Mouse (Mus musculus) gastrocnemius, postnatal 14 days (tissue): ENCODE results near the gene Mslnl. TPM values are rescaled to one million over a fixed set of nuclear protein-coding genes. Genes with fewer than 3 reads are reported as not detected.
A peak's percentile ranks its signal among the peaks of the same experiment; 100 is the strongest.
"Not testable (repeated sequence)": the region's sequence is repeated elsewhere in the genome, so short reads cannot be mapped to it uniquely, and the experiment has no call there.

Experiments
- DNase-seq: peaks from one replicate; pipeline ENCODE4 v3.0.0; 2021; ENCODE audit warnings: mixed read lengths
- intact Hi-C: fragments of 180-260 bp; cut with DNase I; formaldehyde crosslinking; loops from one replicate; pipeline ENCODE4 v1.15.1; 2025; ENCODE audit warnings: low total_unique reads
- total RNA-seq, 2 experiments: library from RNA; stranded (reverse); gene quantifications; 2 replicates each; pipeline ENCODE4 v1.2.3; 2021

Gene Mslnl
- total RNA-seq, 2 experiments from 2014 or later: not detected

DNA sequence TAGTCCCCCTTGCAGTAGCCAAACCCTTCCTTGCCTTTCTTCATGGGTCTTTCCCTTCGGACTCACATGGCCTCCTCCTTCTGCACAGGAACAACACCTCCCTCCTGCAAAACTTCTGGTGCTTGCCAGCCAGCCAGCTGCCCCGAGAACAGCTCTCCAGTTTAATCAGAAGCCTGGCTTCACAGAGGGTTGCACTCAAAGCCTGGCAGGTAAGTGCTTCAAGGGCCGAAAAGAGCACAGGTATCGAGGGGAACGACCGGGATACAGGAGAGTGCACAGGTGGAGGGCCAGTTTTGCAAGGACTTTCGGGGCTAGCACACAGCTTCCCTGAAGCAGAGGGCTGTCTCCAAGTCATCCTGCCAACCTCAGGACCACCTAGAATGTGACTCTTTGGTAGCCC lies 3.0 kb downstream of the Mslnl start:
- intact Hi-C loops: no loop called here
- DNase-seq: no peak

DNA sequence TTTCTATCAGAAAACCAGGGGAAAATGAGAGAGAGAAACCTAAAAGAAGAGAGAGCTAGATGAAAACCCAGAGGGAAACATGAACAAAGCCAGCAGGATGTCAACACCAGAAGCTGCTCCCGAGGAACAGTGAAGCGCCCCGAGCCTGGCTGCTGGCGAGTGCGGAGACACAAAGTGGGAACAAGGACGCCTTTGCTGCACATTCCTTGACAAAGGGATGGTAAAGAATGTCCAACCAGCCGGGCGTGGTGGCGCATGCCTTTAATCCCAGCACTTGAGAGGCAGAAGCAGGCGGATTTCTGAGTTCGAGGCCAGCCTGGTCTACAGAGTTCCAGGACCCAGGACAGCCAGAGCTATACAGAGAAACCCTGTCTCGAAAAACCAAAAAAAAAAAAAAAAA lies 5.6 kb downstream of the Mslnl start:
- DNase-seq, intact Hi-C loops: not testable (repeated sequence)

DNA sequence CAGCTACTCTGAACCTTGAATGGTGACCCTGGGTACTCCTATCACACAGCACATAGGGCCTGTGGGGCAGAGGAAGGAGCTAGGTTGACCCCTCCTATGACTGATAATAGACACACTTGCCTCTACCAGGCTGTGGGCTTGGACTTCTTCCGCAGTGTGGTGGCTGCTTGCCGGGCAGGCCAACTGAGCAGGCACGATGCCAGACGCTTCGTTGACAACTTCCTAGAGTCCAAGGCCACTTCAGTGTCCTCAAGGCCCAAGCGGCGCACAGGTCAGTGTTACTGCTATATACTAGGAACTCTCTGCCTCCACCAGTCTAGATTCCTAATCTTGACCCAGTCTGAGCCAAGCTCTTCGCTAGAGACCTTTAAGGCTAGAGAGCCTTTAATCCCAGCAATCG lies 8.0 kb downstream of the Mslnl start:
- intact Hi-C loops: no loop called here
- DNase-seq: no peak

DNA sequence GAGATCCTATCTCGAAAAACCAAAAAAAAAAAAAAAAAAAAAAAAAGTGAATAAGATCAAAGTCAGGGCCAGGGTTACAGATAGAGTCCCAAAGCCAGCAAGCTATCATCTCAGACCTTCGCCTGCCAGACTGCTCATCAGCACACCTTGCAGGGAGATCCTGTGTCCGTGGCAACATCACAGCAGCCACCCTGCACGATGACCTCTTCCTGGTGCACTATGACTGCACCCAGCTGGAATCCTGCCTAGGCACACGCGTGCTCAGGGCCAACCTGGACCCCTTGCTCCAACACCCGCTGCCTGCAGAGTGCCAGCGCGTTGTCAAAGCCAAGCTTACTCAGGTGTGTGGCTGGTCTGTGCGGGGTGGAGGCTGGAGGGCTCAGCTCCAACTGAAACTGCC lies 8.5 kb downstream of the Mslnl start:
- intact Hi-C loops: no loop called here
- no peak for DNase-seq

DNA sequence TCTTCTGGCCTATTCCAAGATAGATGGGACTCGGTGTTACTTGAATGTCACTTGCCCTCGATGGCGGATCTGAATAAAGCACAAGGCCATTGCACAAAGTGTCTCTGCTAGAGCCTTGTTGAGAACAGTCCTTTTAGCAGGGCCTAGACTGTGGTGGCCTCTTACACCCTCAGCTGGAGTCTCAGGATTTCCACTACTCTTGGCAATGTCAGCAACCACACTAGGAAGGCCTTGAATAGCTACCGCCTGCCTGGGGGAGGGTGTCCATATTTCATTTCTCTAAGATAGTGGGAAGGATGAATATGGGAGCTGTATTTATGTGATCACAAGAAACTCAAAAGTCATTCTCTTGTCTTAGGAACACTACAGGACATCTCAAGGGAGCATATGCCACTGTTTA lies 12.4 kb downstream of the Mslnl start:
- no peak for DNase-seq
- intact Hi-C loops: no loop called here

DNA sequence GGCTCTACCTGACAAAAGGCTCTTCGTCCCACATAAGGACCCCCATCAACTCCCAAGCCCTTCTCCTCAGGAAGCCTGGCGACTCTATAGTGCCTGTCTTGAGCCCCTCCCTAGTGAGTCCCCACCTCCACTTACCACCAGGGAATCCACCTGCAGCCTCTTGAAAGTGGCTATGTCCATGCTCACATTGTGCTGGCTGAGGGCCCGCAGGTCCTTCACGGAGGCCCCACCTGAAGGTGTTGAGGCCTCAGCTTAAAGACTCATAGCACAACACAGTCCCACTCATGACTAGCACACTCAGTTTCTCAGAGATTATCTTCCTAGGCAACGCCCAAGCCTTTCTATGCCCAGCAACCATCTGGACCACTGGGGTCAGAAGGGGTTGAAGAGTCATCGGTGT lies 13.5 kb downstream of the Mslnl start:
- intact Hi-C loops: no loop called here

DNA sequence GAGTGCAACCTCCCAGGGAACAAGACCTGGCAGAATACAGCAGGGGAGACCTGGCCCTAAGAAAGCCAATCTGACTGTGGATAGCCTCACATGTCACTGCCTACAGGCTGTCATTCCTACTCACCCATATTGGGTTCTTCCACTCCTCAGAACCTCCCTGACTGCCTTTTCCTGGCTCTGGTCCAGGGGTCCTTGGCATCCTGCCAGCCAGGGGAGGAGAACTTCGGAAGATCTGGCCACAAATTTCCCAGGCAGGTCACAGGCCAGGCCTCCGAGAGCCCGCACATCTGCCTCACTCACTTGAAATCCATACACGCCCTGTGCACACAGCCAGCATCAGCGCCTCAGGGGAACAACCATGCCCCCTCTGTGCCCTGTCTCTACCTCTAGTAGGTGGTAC lies 15.6 kb downstream of the Mslnl start:
- DNase-seq: peak; percentile 56
- intact Hi-C loops: no loop called here

More for the DNA sequence above, 13.5 kb downstream of the Mslnl start:
- DNase-seq: no peak

DNA sequence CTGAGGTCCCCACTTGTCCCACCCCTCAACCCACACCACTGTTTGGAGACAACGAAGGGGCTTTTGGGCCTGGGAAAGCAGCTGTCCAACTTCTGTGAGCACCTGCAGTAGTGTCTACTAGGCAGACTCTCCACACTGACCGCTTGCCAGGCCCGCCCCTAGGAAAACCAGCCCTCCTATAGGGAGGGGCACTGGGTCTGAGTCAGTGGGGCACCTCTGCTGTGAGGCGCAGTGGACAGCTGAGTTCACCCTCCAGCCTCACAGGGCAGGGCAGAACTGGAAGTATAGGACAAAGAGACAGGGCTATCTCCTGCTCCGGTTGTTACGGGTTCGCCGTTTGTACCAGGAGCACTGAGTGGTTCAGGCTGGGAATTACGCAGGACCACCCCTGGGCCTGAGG lies 18.4 kb downstream of the Mslnl start, which contains the start of gene Msln:
Gene Msln (minus strand): TSS at position 138 of the 400 bp plus-strand sequence.
- intact Hi-C loops: no loop called here

DNA sequence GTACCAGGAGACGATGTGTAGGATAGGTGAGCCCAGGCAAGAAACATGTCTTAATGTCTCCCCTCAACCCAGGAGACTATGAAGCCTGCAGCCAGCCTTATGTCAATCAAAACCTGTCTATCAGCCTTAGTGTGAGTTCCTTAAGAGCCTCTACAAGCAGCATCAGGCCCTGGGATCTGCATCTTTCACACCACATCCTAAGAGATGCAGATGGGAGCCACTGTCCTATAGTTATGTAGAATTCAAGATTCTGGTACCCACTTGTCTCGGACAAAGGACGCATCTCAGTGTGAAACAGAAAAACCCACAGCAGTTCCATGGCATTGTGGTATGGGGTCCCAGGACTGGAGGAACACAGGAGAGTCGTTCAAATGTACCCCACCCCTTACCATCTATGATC lies 19.2 kb downstream of the Mslnl start:
- intact Hi-C loops: no loop called here
- DNase-seq: no peak

More for the DNA sequence above, 18.4 kb downstream of the Mslnl start, which contains the start of gene Msln:
- DNase-seq: no peak

DNA sequence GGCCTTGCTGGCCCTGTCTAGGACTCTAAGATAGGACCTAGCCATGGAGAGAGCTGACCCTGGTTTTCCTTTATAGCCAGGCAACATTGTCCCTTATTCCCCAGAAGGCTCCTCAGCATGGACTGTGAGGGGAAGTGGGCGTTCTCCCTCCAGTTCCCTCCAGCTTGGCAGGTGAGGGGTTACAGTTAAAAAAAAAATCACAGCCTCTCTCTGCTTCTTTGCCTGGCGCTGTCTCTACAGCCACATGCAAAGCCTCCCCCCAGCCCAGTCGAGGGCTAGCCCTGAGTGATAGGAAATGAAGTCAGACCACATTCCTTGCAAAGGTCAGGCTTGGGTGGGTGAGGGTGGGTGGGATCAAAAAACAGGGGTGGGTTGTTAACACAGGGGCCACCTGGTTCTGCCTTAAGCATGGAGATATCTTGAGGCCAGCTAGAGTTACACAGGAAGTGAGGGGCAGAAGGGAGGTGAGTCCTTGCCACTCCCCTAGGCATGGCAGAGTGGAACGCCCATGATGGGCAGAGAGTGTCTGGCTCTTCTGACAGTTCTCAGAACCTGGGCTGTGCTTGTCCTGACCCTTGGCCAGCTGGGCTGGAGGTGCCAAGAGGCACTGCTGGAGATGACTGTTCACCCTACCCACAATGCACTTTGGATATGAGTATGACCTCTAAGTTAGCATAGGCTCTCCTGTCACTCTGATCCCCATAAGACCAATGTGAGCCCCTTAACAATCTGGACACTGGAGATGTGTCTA lies 20.0 kb downstream of the Mslnl start:
- intact Hi-C loops: no loop called here

DNA sequence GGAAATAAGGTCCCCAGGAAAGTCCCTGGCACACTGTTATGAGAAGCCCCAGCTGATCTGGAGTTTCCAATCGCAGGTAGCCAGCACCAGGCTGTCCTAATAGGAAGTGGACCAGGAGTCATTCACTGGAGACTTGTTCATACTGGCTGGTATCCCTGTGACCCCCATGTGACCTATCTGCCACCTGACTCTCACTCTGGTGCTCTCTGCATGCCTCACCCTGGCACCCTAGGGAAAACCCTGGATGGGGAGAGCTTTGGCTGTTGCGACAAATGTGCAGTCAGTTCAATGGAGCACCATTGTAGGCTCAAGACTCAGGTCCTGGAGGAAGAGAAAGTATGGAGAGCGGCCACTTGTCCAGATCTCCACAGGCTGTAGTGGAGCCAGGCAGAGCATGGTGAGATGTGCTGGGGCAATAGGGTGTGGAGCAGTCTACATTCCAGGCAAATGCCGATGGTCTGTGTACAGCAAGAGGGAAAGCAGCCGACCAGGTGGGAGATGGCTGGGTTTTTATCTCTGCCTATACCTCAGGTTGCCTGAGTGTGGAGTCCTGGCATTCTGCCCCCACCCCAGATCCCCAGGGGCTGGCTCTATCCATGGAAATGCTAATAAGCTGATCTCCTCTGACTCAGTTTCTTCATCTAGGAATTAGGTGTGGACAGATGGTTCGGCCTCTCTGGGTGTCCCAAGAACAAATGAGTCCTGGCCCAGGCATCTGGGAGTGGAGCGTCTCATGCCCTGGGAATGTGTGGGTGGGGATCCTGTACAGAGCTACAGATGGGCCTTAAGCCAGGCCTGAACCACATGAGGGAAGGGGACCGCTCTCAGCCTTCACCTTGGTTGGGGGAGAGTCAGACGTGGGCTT lies 20.8 kb downstream of the Mslnl start:
- intact Hi-C loops: no loop called here
- DNase-seq: no peak

More for the DNA sequence above, 20.0 kb downstream of the Mslnl start:
- no peak for DNase-seq

DNA sequence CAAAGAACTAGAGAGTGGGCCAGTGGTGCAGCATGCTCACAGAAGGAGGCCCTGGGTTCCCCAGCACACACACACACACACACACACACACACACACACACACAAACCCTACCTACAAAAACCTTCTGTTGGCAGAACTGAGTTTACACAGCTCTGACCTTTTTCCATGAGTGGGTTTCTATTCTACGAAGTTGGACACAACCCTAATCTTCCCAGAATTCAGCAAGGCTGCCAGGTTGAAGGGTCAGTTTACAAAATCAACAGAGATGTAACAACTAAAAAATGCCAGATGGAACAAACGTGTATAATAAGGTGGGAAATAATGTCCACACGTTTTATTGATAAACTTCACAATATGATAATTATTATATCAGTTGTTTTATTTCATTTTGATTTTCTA lies 21.8 kb downstream of the Mslnl start:
- intact Hi-C loops: no loop called here
- no peak for DNase-seq

DNA sequence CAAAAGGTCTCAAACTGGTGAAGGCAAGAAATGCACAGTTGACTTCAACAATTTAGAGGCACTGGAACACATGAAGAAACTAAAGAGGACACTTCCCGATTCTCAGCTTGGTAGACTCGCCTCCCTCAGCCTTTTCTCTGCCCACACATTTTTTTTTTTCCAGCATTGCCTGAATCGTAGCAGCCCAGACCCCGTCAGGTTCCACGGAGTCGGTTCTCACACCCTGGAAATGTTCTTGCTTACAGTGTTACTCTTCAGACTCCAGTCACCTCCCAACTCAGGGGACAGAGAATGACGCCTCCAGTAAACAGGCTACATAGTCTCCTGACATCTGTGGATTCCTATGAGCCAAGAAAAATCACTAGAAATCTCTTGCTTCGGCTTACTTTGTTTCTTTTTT lies 24.3 kb downstream of the Mslnl start:
- intact Hi-C loops: no loop called here
- DNase-seq: no peak

DNA sequence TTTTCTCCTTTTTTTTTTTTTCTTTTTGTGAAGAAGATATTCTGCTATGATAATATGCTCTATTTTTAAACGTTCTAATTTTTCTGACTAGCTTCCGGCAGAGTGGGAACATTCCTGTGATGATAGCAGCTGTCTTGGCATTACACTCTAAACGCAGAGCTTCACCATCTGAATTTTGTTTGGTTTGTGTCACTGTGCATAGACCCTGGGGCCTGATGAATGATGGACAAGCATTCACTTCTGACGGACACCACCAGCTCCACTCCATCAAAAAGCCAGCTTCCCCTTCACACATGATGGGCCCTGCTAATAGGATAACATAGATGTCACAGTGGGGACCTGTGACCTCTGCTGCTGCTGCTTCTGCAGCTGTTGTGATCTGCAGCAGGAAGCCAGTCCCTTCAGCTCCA lies 25.7 kb downstream of the Mslnl start:
- DNase-seq: no peak
- intact Hi-C loops: no loop called here

DNA sequence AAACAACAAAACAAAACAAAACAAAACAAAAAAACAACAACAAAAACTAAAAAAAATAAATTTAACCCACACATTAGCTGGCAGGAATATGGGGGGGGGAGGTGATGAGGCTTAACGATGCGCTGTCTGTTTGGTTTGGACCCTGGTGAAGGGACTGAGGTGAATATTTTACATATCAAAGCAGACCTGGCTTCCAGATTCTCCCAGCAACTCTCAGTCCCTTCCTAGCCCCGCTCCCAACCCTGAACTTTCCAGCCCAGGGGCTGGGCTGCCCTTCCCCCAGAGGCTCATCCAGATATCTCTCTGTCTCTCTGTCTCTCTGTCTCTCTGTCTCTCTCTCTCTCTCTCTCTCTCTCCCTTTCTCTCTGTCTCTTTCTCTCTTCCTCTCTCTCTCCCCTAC lies 26.7 kb downstream of the Mslnl start:
- no peak for DNase-seq
- intact Hi-C loops: no loop called here

DNA sequence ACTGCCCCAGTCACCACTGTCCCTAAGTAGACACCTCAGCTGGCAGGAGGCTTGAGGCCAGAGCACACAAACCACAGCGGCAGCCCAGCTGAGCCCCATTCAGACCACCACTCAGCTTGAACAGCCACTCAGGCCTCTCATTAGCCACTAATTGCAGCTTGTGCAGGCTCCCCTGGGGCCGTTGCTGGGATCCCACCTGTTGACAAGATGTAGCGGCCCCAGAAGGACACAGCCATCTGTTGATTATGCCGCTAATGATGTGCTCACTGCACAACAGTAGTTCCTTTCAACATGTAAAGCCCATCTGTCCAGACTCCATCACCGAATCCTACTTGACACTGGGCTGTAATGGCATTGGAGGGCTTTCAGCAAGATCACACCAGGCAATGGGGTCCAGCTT lies 30.0 kb downstream of the Mslnl start:
- intact Hi-C loops: no loop called here
- no peak for DNase-seq

DNA sequence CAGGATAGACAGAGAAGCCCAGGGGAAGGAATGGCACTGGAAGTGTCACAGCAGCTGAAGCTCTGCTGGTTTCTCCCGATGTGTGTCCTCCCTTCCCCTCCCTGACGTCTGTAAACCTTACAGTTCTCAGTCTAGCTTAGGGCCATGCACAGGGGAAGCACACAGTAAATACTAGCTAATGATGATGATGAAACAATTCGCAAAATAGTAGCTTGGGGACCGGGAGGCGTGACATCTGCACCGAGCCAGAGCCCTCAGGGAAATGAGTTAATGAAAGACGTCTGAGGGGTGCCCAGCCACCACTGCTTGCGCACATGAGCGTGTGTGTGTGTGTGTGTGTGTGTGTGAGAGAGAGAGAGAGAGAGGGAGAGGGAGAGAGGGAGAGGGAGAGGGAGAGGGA lies 33.5 kb downstream of the Mslnl start:
- intact Hi-C loops: no loop called here
- DNase-seq: no peak

DNA sequence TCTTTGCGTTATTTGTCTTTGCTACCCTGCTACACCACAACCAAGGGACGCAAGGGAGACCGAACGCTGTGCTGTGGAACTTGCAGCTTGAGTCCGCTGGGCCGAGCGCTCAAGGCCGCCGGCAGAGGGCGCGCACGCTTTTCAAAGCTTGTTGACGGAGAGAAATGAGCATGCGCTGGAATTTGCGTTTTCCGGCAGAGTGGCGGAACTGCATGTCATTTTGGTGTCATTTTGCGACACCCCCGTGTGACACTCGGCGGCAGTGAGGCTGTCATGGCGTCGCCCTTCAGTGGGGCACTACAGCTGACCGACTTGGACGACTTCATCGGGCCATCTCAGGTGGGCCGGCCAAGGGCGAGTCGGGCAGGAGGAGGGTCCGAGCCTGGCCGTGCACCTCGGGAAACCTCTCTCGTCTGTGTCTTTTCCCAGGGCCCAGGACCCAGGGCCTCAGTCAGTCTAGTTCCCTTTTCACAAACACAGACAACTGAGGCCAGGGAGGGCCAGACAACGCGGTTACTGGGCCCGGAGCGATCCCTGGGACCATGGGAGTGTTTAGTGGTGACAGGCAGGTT lies 37.8 kb downstream of the Mslnl start, which contains the start of gene Narfl:
Gene Narfl (plus strand): TSS at position 228 of the 572 bp plus-strand sequence.
- peak; percentile 95 for DNase-seq
- intact Hi-C loops: loop anchor here (2.0 kb wide), 1 partner anchor 29 kb away; no protein-coding TSS in a partner anchor

DNA sequence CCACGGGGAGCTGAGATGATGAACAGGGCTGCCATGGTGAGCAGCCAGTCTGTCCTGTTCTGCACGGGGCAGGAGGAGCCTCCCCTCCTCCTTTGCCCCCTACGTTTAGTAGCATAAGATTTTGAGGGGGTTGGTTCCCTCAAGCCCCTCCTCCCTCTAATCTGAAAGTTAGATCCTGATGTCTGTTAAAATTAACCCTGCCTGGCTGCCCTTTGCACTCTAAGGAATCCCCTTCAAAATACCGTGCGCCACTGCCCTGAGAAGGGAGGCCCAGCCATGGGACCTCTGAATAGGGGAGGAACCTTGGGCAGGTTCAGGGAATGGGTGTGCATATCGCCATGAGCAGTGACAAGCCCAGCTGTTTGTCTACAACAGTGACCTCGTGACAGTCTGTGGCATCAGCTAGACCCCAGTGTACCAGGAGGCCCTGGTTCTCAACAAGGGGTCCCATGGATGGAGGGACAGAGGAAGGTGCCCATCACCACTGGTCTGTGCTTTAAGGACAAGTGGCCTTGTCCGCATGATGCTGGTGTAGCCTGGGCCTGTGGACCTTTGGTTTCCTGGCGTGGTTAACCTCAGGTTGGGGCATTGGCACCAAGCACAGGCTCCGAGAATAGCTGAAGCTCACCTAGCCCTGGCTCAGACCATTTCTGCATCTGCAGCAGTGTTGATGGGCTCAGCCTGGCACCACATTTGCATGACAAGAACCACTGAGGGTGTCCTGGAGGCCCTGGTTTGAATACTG lies 39.6 kb downstream of the Mslnl start:
- no peak for DNase-seq
- intact Hi-C loops: no loop called here

DNA sequence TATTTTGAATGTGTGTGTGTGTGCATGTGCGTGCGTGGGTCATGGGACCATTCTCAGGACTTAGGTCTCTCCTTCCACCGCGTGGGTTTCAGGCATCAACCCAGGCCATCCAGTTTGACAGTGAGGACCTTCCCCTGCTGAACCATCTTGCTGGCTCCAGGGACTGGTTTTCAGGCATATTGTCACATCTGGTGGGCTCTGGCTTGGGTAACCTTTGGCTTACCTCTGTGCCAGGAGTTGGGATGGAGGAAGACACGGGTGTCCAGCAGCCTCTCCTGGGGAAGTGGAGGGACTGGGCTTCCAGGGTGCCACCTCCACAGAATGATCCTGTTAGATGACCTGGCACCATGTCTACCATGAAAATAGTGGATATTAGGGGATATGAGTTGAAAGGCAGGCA lies 42.1 kb downstream of the Mslnl start:
- intact Hi-C loops: no loop called here

More for the DNA sequence above, 42.1 kb downstream of the Mslnl start:
- DNase-seq: no peak
